ENCODE assay signal across 8 mouse cellular contexts in the genomic region with DNA sequence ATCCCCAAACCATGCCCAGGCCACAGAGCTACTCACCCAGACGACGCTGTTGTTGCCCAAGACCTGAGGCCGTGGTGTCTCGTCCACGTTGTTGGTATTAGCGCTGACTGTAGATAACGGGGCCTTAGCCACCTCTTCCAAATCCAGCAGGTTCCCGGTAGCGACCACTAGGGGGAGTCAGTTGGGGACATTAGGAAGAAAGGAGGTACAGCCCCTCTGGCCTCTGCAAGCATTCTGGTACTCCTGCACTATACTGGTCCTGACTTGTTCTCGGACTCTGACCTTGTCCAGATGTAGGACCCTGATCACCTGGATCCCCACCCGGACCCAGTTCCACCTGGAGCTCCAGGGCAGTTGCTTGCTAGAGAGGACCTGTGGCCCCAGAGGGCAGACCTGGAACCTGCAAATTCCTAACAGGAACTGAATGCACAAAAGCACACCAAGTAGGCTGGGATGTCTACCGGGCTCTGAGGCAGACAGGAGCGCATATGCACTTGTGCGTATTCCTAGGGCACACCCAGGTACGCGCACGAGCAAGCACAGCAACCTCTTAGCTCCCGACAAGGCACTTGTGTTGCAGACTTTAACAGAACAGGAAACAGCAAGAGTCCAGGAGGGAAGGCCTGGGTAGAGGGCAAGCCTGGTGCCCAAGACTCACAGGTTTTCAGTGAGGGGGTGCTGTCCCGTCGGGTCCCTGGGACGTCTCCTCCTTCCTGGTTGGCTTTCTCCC. TPM values are rescaled to one million over a fixed set of nuclear protein-coding genes. Genes with fewer than 3 reads are reported as not detected.
DNase-seq lines count a peak whose midpoint lies in the region; ATAC-seq and TF ChIP-seq lines count a peak whose summit lies in the region.

No protein-coding gene starts in this region.

- H3K9ac ChIP-seq in heart, embryonic 13.5 days: no peak overlapping the region
- H3K9ac ChIP-seq in CH12.LX (ENCODE audit: insufficient read depth, low read depth): no peak overlapping the region

- in situ Hi-C loops in CH12.LX (cut with MboI; ENCODE audit: low pct_ligation_motif_present, low pct_unique_long_range_greater_than_20kb, low sequenced_read_pairs): no loop called here

- H3K27ac ChIP-seq in heart, embryonic 13.5 days (replicated peaks): 0 out of 2 replicates have a peak overlapping the region, but pooled peaks have one; percentile 24
- H3K27ac ChIP-seq in CH12.LX (ENCODE audit: insufficient read depth, low read depth): no peak overlapping the region
- peak overlapping the region; percentile 46; the same call in 1 of the 2 replicates for H3K27ac ChIP-seq in embryonic facial prominence, embryonic 10.5 days (replicated peaks)
- H3K27ac ChIP-seq in heart, embryonic 10.5 days: no peak overlapping the region; the same call in 1 of the 2 replicates

- H3K27me3 ChIP-seq in heart, embryonic 13.5 days (replicated peaks): no peaks in the 10 kb centered on the region
- H3K27me3 ChIP-seq in CH12.LX (replicated peaks): no peaks in the 10 kb centered on the region
- H3K27me3 ChIP-seq in embryonic facial prominence, embryonic 10.5 days (replicated peaks; ENCODE audit: low read depth, poor library complexity, severe bottlenecking): no peaks in the 10 kb centered on the region
- H3K27me3 ChIP-seq in heart, embryonic 10.5 days (ENCODE audit: insufficient read depth, poor library complexity, severe bottlenecking): no peaks in the 10 kb centered on the region

- intact Hi-C loops in heart, postnatal 36 days (cut with DNase I): no loop called here

- peak; percentile 24 for TF ChIP-seq RAD21 in CH12.LX (IDR thresholded peaks at IDR 0.05; ENCODE audit: low read depth, low read length)

- no peaks in the 10 kb centered on the region for H3K9me3 ChIP-seq in heart, embryonic 13.5 days
- no peaks in the 10 kb centered on the region for H3K9me3 ChIP-seq in CH12.LX (replicated peaks; ENCODE audit: low read length)
- no peaks in the 10 kb centered on the region for H3K9me3 ChIP-seq in embryonic facial prominence, embryonic 10.5 days
- no peaks in the 10 kb centered on the region for H3K9me3 ChIP-seq in heart, embryonic 10.5 days

- H3K4me1 ChIP-seq in heart, embryonic 13.5 days: peaks cover 41% of the 10 kb centered on the region
- peaks cover 7 to 41% of the 10 kb centered on the region in 2 experiments; a peak in 3 of 4 replicates for H3K4me1 ChIP-seq in CH12.LX (ENCODE audit: control insufficient read depth in 1 of 2, insufficient read depth in 2 of 2)
- peaks cover 83% of the 10 kb centered on the region for H3K4me1 ChIP-seq in embryonic facial prominence, embryonic 10.5 days
- peaks cover 60% of the 10 kb centered on the region for H3K4me1 ChIP-seq in heart, embryonic 10.5 days

- dilution Hi-C loops in CH12.LX (cut with MboI; ENCODE audit: extremely low pct_ligation_motif_present, extremely low pct_unique_long_range_greater_than_20kb, low sequenced_read_pairs): no loop called here

- no peaks in the 10 kb centered on the region for H3K79me2 ChIP-seq in CH12.LX (replicated peaks; ENCODE audit: control insufficient read depth, extremely low read depth, insufficient read depth, poor library complexity, severe bottlenecking)

- no peak for TF ChIP-seq POLR2A in CH12.LX (IDR thresholded peaks at IDR 0.05; ENCODE audit: low read depth, low read length)

- peak; percentile 64 to 68; a peak in 3 of 4 replicates for TF ChIP-seq CTCF in CH12.LX (conservative IDR thresholded peaks at IDR 0.05 in 1 of 2, IDR thresholded peaks at IDR 0.05 in 1 of 2; ENCODE audit: low read depth in 2 of 2, low read length in 2 of 2)

- WGBS in heart, embryonic 13.5 days: 62% methylated on average over 21 of the region's 21 CpGs
- 64% methylated on average over 21 of the region's 21 CpGs for WGBS in embryonic facial prominence, embryonic 10.5 days
- 63% methylated on average over 21 of the region's 21 CpGs for WGBS in heart, embryonic 10.5 days

- H3K4me3 ChIP-seq in heart, embryonic 13.5 days: no peak overlapping the region
- no peak overlapping the region for H3K4me3 ChIP-seq in CH12.LX (replicated peaks in 1 of 3; ENCODE audit: low read depth in 2 of 3, low read length in 2 of 3, poor library complexity in 1 of 3)
- H3K4me3 ChIP-seq in embryonic facial prominence, embryonic 10.5 days: no peak overlapping the region
- no peak overlapping the region for H3K4me3 ChIP-seq in heart, embryonic 10.5 days

- no peak for TF ChIP-seq EP300 in CH12.LX (IDR thresholded peaks at IDR 0.05; ENCODE audit: low read length)

- peaks cover 54% of the 10 kb centered on the region for H3K36me3 ChIP-seq in heart, embryonic 13.5 days
- peaks cover 0 to 30% of the 10 kb centered on the region in 2 experiments for H3K36me3 ChIP-seq in CH12.LX (replicated peaks in 1 of 2; ENCODE audit: control insufficient read depth in 1 of 2, insufficient read depth in 1 of 2, low read length in 1 of 2)
- H3K36me3 ChIP-seq in embryonic facial prominence, embryonic 10.5 days (replicated peaks): peaks cover 55% of the 10 kb centered on the region
- peaks cover 50% of the 10 kb centered on the region for H3K36me3 ChIP-seq in heart, embryonic 10.5 days

- H3K4me2 ChIP-seq in heart, embryonic 13.5 days: no peak overlapping the region
- H3K4me2 ChIP-seq in CH12.LX (ENCODE audit: insufficient read depth, low read depth, poor library complexity, severe bottlenecking): no peak overlapping the region

- no peak for DNase-seq in heart, postnatal 36 days
- DNase-seq in CH12.LX (ENCODE audit: extremely low read depth): peak; percentile 51
- DNase-seq in embryonic facial prominence, embryonic 10.5 days (ENCODE audit: low spot score): no peak
- no peak for DNase-seq in frontal cortex, postnatal 36 days (ENCODE audit: low spot score in 2 of 2)
- DNase-seq in heart, embryonic 10.5 days (ENCODE audit: low spot score): no peak
- DNase-seq in Muller cell, postnatal 12 days (ENCODE audit: inconsistent ontology term): no peak

- ATAC-seq in heart, embryonic 13.5 days (ENCODE audit: extremely low read depth, insufficient number of reproducible peaks, low FRiP score, low TSS enrichment): no peak
- peak; percentile 36 for ATAC-seq in megakaryocyte, adult 5-6 weeks (ENCODE audit: poor library complexity, severe bottlenecking)

TF ChIP-seq in CH12.LX, 34 proteins besides CTCF, POLR2A, EP300 and RAD21:
- TF ChIP-seq RCOR1 (conservative IDR thresholded peaks at IDR 0.05; ENCODE audit: low read depth, low read length): no peak
- TF ChIP-seq SMC3 (IDR thresholded peaks at IDR 0.05; ENCODE audit: low read depth, low read length): peak; percentile 28; the same call in 1 of the 2 replicates

RNA-seq across cellular contexts. Expression of a gene that starts 18.4 kb away (rescaled TPM):
- polyA plus RNA-seq in heart, embryonic 13.5 days (2015; fragmentation: Nextera tagmentation; extraction: Ambion mirVana): 12.2 and 13.5 TPM in 2 replicates
- 10 to 100 TPM; 14.3 to 16.2 TPM for total RNA-seq in heart, postnatal 36 days (2021)
- total RNA-seq in CH12.LX (2012; rRNA removed) (2.2 and 2.4 TPM in 2 replicates), CH12.LX (2014; rRNA removed) (1.1 and 1.4 TPM in 2 replicates)
- 2.2 and 3.7 TPM in 2 replicates for polyA plus RNA-seq in CH12.LX (2012; ENCODE audit: insufficient read length, low read depth)
- polyA plus RNA-seq in embryonic facial prominence, embryonic 10.5 days (2016; fragmentation: Nextera tagmentation; extraction: Ambion mirVana): 15.8 and 17.4 TPM in 2 replicates
- 13.8 and 16.0 TPM in 2 replicates for total RNA-seq in megakaryocyte, adult 5-6 weeks (2015)
- total RNA-seq in megakaryocyte, adult 5-6 weeks (2017): 7.6 and 9.6 TPM in 2 replicates
- polyA plus RNA-seq in heart, embryonic 10.5 days (2016; fragmentation: Nextera tagmentation; extraction: Ambion mirVana): 17.6 and 17.8 TPM in 2 replicates

RNA-seq across cellular contexts. Expression of a gene that starts 45.4 kb away (rescaled TPM):
- 5.3 and 6.3 TPM in 2 replicates for polyA plus RNA-seq in heart, embryonic 13.5 days (2015; fragmentation: Nextera tagmentation; extraction: Ambion mirVana)
- 10 to 100 TPM; 22.0 to 23.2 TPM for total RNA-seq in heart, postnatal 36 days (2021)
- total RNA-seq in CH12.LX (2012; rRNA removed) (0.04 TPM in 2 replicates), CH12.LX (2014; rRNA removed) (0.09 and 0.20 TPM in 2 replicates)
- 0.42 and 0.44 TPM in 2 replicates for polyA plus RNA-seq in CH12.LX (2012; ENCODE audit: insufficient read length, low read depth)
- polyA plus RNA-seq in embryonic facial prominence, embryonic 10.5 days (2016; fragmentation: Nextera tagmentation; extraction: Ambion mirVana): 2.6 and 2.8 TPM in 2 replicates
- total RNA-seq in megakaryocyte, adult 5-6 weeks (2015): 28.0 and 33.1 TPM in 2 replicates
- 14.1 and 16.9 TPM in 2 replicates for total RNA-seq in megakaryocyte, adult 5-6 weeks (2017)
- polyA plus RNA-seq in heart, embryonic 10.5 days (2016; fragmentation: Nextera tagmentation; extraction: Ambion mirVana): 8.3 and 8.6 TPM in 2 replicates

Comparison
In these comparisons a context has a peak if more than half of its experiments do, and no peak if none do; other contexts are left out.
1. H3K27ac ChIP-seq: peak in heart, embryonic 13.5 days (single experiment) and embryonic facial prominence, embryonic 10.5 days (single experiment); none in CH12.LX (single experiment) and heart, embryonic 10.5 days (single experiment).